Mouse (Mus musculus) MEL (cell line): ENCODE data around the gene Cep170.
A peak's percentile ranks its signal among the peaks of the same experiment; 100 is the strongest.

Experiments
- CTCF ChIP-seq, 3 experiments: IDR thresholded peaks in 2 of 3; conservative IDR thresholded peaks in 1 of 3; 2 replicates each; pipeline ENCODE4 v1.5.1; 2011 to 2012; ENCODE audit warnings: low read length in 3 of 3, low read depth in 2 of 3, mild to moderate bottlenecking in 2 of 3, improper control_type of control experiment in 1 of 3, inconsistent platforms in 1 of 3, mixed read lengths in 1 of 3, moderate library complexity in 1 of 3; ENCODE audit not compliant: control insufficient read depth in 1 of 3, insufficient read depth in 1 of 3, poor library complexity in 1 of 3, severe bottlenecking in 1 of 3
- POLR2AphosphoS5 ChIP-seq: IDR thresholded peaks from 2 replicates; pipeline ENCODE4 v1.6.1; 2012; ENCODE audit warnings: low read depth, borderline replicate concordance, mild to moderate bottlenecking, inconsistent platforms, low read length, moderate library complexity, mixed read lengths

DNA sequence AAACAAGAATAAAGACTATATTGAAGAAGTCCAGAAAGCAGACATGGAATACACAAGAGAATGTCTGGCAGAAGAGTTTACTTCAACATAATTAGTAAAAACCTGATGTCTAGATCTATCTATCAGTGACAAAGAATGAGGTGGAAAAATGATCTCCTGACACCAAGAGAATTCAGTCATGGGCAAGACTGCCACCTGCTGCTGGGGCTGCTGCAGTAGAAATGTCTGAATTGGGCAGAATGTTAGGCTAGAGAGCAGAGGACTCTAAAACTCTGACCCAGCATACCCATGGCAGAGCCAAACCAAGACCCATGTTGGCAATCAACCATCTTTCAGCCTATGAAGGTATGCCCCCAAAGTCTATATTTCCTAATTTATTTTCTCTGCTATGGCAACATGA lies 114.1 kb downstream of the Cep170 start:
- TF ChIP-seq CTCF (IDR thresholded peaks at IDR 0.05 in 2 of 3, conservative IDR thresholded peaks at IDR 0.05 in 1 of 3; ENCODE audit: control insufficient read depth in 1 of 3, insufficient read depth in 1 of 3, low read depth in 2 of 3, low read length in 3 of 3, poor library complexity in 1 of 3, severe bottlenecking in 1 of 3) = peak; percentile 23 to 62 (median 59); a peak in 4 of 6 replicates
- TF ChIP-seq POLR2AphosphoS5 = no peak
